Mouse (Mus musculus) MEL-GATA-1-ER (cell line): ENCODE measurements at regions not wholly inside any gene's neighbourhood (a gene's known extent, or its start where the extent isn't known, plus 50 kb on each side); places are given as distances from the start of the nearest gene placed in this dataset.

Experiments used
- DNase-seq: peaks from one replicate; pipeline ENCODE4 v3.0.0-alpha.2; 2012; ENCODE audit warnings: low read depth; ENCODE audit errors: extremely low read depth

- DNase-seq, result no peak
These were observed 65.0 kb upstream of the Klf3 start for GRCm38 (mm10) chr5:64738096-64738780.

GRCm38 (mm10) chr5:64738781-64739310 lies 64.3 kb upstream of the Klf3 start:
- no peak for DNase-seq

- DNase-seq, result no peak
These were observed 63.6 kb upstream of the Klf3 start for GRCm38 (mm10) chr5:64739311-64740261.

GRCm38 (mm10) chr5:64744041-64744440 lies 59.1 kb upstream of the Klf3 start:
- DNase-seq, result no peak

- no peak for DNase-seq
These were observed 58.7 kb upstream of the Klf3 start for GRCm38 (mm10) chr5:64744455-64744854.

- no peak for DNase-seq
These were observed 55.7 kb upstream of the Klf3 start for GRCm38 (mm10) chr5:64747461-64747860.

GRCm38 (mm10) chr5:64749415-64750166 lies 53.6 kb upstream of the Klf3 start:
- DNase-seq, result no peak

- no peak for DNase-seq
These were observed 52.8 kb upstream of the Klf3 start for GRCm38 (mm10) chr5:64750406-64750805.

GRCm38 (mm10) chr5:64750976-64751656 lies 52.1 kb upstream of the Klf3 start:
- no peak for DNase-seq

GRCm38 (mm10) chr5:64753142-64753750 lies 49.9 kb upstream of the Klf3 start:
- no peak for DNase-seq
